Comparison of ENCODE assay signal across 9 mouse cellular contexts in the genomic region with DNA sequence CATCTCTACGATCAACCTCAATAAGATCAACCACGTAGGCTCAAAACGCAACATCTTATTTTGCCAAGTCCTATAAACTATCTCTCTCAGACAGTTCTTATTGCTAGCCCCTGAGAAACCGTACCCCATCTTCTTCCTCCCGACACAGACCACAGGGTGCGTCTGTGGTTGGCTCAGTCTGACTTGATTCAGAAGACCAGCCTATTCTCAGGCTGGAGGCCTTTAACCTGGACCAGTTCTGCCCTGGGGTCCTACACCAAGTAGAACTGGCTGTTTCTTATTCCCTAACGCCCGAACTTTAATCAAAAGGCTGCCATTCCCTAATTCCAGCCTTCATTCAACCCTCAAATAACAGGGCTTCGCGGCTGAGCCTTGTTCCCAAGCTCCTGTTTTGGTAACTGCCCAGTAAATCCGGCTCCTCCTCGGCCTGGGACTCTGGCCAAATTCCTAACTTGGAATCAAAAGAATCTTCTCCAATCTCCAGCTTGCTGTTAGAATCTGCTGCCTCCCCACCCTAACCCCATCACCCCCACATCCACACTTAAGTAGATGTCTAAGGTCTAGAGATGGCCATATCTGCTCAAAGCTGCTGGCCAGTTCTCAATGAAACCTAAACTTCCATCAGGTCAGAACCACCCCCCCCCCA.
DNase-seq lines count a peak whose midpoint lies in the region; ATAC-seq lines count a peak whose summit lies in the region.
"Had no signal": no experiment of that assay in that cellular context is flagged by ENCODE, and none has a peak within 500 bp of the region (broad histone marks: within the 10 kb centered on the region; RNA-seq: fewer than 3 reads in every experiment).

No protein-coding gene starts in this region.

- no peaks in the 10 kb centered on the region for H3K36me3 ChIP-seq in heart, embryonic 15.5 days
- no peaks in the 10 kb centered on the region for H3K36me3 ChIP-seq in forebrain, embryonic 15.5 days

- no peak for DNase-seq in heart, adult 9 months (ENCODE audit: low spot score in 2 of 2)
- peak; percentile 88 for DNase-seq in Muller cell, postnatal 12 days (ENCODE audit: inconsistent ontology term)
- DNase-seq in left cerebral cortex, postnatal 4 days = peak; percentile 31
- no peak for DNase-seq in neural tube, embryonic 10.5 days (ENCODE audit: extremely low spot score, low spot score)
- DNase-seq in embryo, embryonic 11 days = no peak
- no peak for DNase-seq in B cell, adult 2 months

- no peak overlapping the region for H3K9ac ChIP-seq in heart, embryonic 15.5 days
- no peak overlapping the region for H3K9ac ChIP-seq in forebrain, embryonic 15.5 days (replicated peaks)

- no peak for ATAC-seq in heart, embryonic 15.5 days (replicated peaks; ENCODE audit: insufficient number of reproducible peaks, insufficient read depth, low FRiP score, low read depth)
- peak; percentile 12; the same call in 1 of the 2 replicates for ATAC-seq in forebrain, embryonic 15.5 days (replicated peaks)

- no peak overlapping the region for H3K27ac ChIP-seq in heart, embryonic 15.5 days
- peak overlapping the region; percentile 75 for H3K27ac ChIP-seq in forebrain, embryonic 15.5 days (replicated peaks)

- 51% methylated on average over 12 of the region's 12 CpGs for WGBS in heart, embryonic 15.5 days
- WGBS in forebrain, embryonic 15.5 days = 39% methylated on average over 12 of the region's 12 CpGs

- intact Hi-C loops in left cerebral cortex, postnatal 4 days (cut with DNase I) = no loop called here

- H3K4me2 ChIP-seq in heart, embryonic 15.5 days = 0 out of 2 replicates have a peak overlapping the region, but pooled peaks have one; percentile 5
- no peak overlapping the region for H3K4me2 ChIP-seq in forebrain, embryonic 15.5 days (replicated peaks)

- H3K4me3 ChIP-seq in heart, embryonic 15.5 days = no peak overlapping the region
- no peak overlapping the region for H3K4me3 ChIP-seq in forebrain, embryonic 15.5 days
- H3K4me3 ChIP-seq: megakaryocyte, embryonic 14.5 days had no signal

- H3K9me3 ChIP-seq in heart, embryonic 15.5 days (replicated peaks) = no peaks in the 10 kb centered on the region
- H3K9me3 ChIP-seq in forebrain, embryonic 15.5 days = no peaks in the 10 kb centered on the region

- H3K27me3 ChIP-seq in heart, embryonic 15.5 days = peaks cover 8% of the 10 kb centered on the region; the same call in 1 of the 2 replicates
- no peaks in the 10 kb centered on the region for H3K27me3 ChIP-seq in forebrain, embryonic 15.5 days
- H3K27me3 ChIP-seq: megakaryocyte, embryonic 14.5 days had no signal

- H3K4me1 ChIP-seq in heart, embryonic 15.5 days (replicated peaks) = peaks cover 26% of the 10 kb centered on the region
- H3K4me1 ChIP-seq in forebrain, embryonic 15.5 days = peaks cover 26% of the 10 kb centered on the region
- H3K4me1 ChIP-seq: megakaryocyte, embryonic 14.5 days had no signal

Comparison
In these comparisons a context has a peak if more than half of its experiments do, and no peak if none do; other contexts are left out.
1. DNase-seq: peak in Muller cell, postnatal 12 days (single experiment) and left cerebral cortex, postnatal 4 days (single experiment); none in heart, adult 9 months (0 of 2), neural tube, embryonic 10.5 days (single experiment), embryo, embryonic 11 days (single experiment) and B cell, adult 2 months (0 of 2).